Mouse (Mus musculus): ENCODE results near the gene Acss1. TPM values are rescaled to one million over a fixed set of nuclear protein-coding genes. Genes with fewer than 3 reads are reported as not detected.

Gene Acss1
- polyA plus RNA-seq, 1 experiment from 2014 or later: 18.4 TPM

DNA sequence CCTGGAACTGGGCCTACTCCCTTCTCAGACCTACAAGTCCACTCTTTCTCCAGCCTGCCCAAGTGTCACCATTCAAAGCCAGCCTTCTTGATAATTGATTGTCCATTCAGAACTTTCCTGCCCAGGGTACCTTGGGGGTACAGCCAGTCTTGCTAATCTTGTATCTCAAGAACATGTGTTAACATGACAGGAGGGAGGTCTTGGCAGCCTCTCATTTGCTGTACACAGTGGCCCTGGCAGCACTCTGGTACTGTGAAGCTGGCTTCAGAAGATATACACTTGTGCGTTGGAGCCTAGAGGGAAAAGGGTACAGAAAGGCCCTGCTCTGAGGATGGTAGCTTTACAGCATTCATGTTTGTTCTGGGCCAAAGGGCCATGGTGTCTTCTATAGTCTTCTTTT lies 92.0 kb downstream of the Acss1 start:
- H3K36me3 ChIP-seq (ENCODE audit: control insufficient read depth, insufficient read depth, low read length): no peaks in the 10 kb centered on the region
- no peak overlapping the region for H3K4me3 ChIP-seq (ENCODE audit: low read depth, low read length)
- H3K27me3 ChIP-seq (replicated peaks; ENCODE audit: control insufficient read depth, insufficient read depth, low read length): no peaks in the 10 kb centered on the region
- WGBS: 96% methylated on average over 1 of the region's 1 CpGs
- no peak overlapping the region for H3K4me2 ChIP-seq (ENCODE audit: low read length)
- no peak for DNase-seq (ENCODE audit: low spot score)
- no peak for ATAC-seq
- no peaks in the 10 kb centered on the region for H3K9me3 ChIP-seq (replicated peaks; ENCODE audit: control insufficient read depth, low read length)
- H3K4me1 ChIP-seq (ENCODE audit: control insufficient read depth, insufficient read depth, low read length): no peaks in the 10 kb centered on the region
- H3K27ac ChIP-seq (ENCODE audit: low read depth, low read length): no peak overlapping the region
- H3K9ac ChIP-seq (ENCODE audit: low read length): no peak overlapping the region

- no peak overlapping the region for H3K27ac ChIP-seq (ENCODE audit: low read depth, low read length)
- no peaks in the 10 kb centered on the region for H3K36me3 ChIP-seq (ENCODE audit: control insufficient read depth, insufficient read depth, low read length)
- H3K4me2 ChIP-seq (ENCODE audit: low read length): no peak overlapping the region
- DNase-seq (ENCODE audit: low spot score) (no peak), ATAC-seq (no peak)
- no peaks in the 10 kb centered on the region for H3K9me3 ChIP-seq (replicated peaks; ENCODE audit: control insufficient read depth, low read length)
- H3K9ac ChIP-seq (ENCODE audit: low read length): no peak overlapping the region
- no peak overlapping the region for H3K4me3 ChIP-seq (ENCODE audit: low read depth, low read length)
- WGBS: 88% methylated on average over 3 of the region's 3 CpGs
- H3K27me3 ChIP-seq (replicated peaks; ENCODE audit: control insufficient read depth, insufficient read depth, low read length): no peaks in the 10 kb centered on the region
- H3K4me1 ChIP-seq (ENCODE audit: control insufficient read depth, insufficient read depth, low read length): no peaks in the 10 kb centered on the region
Observed at GRCm38 (mm10) chr2:150572463-150572862, 95.8 kb downstream of the Acss1 start.

- no peak overlapping the region for H3K9ac ChIP-seq (ENCODE audit: low read length)
- no peaks in the 10 kb centered on the region for H3K36me3 ChIP-seq (ENCODE audit: control insufficient read depth, insufficient read depth, low read length)
- no peaks in the 10 kb centered on the region for H3K9me3 ChIP-seq (replicated peaks; ENCODE audit: control insufficient read depth, low read length)
- H3K4me1 ChIP-seq (ENCODE audit: control insufficient read depth, insufficient read depth, low read length): no peaks in the 10 kb centered on the region
- DNase-seq (ENCODE audit: low spot score): no peak
- no peak for ATAC-seq
- H3K4me3 ChIP-seq (ENCODE audit: low read depth, low read length): no peak overlapping the region
- H3K4me2 ChIP-seq (ENCODE audit: low read length): no peak overlapping the region
- no peak overlapping the region for H3K27ac ChIP-seq (ENCODE audit: low read depth, low read length)
- no peaks in the 10 kb centered on the region for H3K27me3 ChIP-seq (replicated peaks; ENCODE audit: control insufficient read depth, insufficient read depth, low read length)
- 86% methylated on average over 2 of the region's 2 CpGs for WGBS
Observed at GRCm38 (mm10) chr2:150570761-150571160, 97.5 kb downstream of the Acss1 start.

- no peak within 1 kb of the TSS for H3K4me2 ChIP-seq (ENCODE audit: low read length)
- 84% methylated on average over 11 of the region's 11 CpGs for WGBS
- no peak within 1 kb of the TSS for H3K9ac ChIP-seq (ENCODE audit: low read length)
- no peaks in the 10 kb centered on the region for H3K9me3 ChIP-seq (replicated peaks; ENCODE audit: control insufficient read depth, low read length)
- no peak within 1 kb of the TSS for H3K27ac ChIP-seq (ENCODE audit: low read depth, low read length)
- H3K4me1 ChIP-seq (ENCODE audit: control insufficient read depth, insufficient read depth, low read length): no peaks in the 10 kb centered on the region
- no peaks in the 10 kb centered on the region for H3K36me3 ChIP-seq (ENCODE audit: control insufficient read depth, insufficient read depth, low read length)
- DNase-seq (ENCODE audit: low spot score): no peak
- H3K4me3 ChIP-seq (ENCODE audit: low read depth, low read length): no peak within 1 kb of the TSS
- no peak for ATAC-seq
- H3K27me3 ChIP-seq (replicated peaks; ENCODE audit: control insufficient read depth, insufficient read depth, low read length): no peaks in the 10 kb centered on the region
Observed at GRCm38 (mm10) chr2:150569847-150570590, 98.3 kb downstream of the Acss1 start, which contains the start of gene Cst7. TSS of gene Cst7 (plus strand) at chr2:150570415.

Other genes with a start within 250 kb of the Acss1 start
- gene Zfp442, start 217.0 kb downstream of the Acss1 start, polyA plus RNA-seq (2014; fragmentation: Nextera tagmentation; extraction: Ambion mirVana): 5.7 and 7.5 TPM in 2 replicates
- not detected in 2 replicates for gene Zfp345, start 183.4 kb downstream of the Acss1 start, polyA plus RNA-seq (2014; fragmentation: Nextera tagmentation; extraction: Ambion mirVana)
- 0.30 TPM in 1 of 2 replicates, not detected in the other for gene Cst7, start 98.1 kb downstream of the Acss1 start, polyA plus RNA-seq (2014; fragmentation: Nextera tagmentation; extraction: Ambion mirVana)
- 42.8 and 45.9 TPM in 2 replicates for gene Apmap, start 59.9 kb downstream of the Acss1 start, polyA plus RNA-seq (2014; fragmentation: Nextera tagmentation; extraction: Ambion mirVana)
- gene Vsx1, start 20.9 kb upstream of the Acss1 start, polyA plus RNA-seq (2014; fragmentation: Nextera tagmentation; extraction: Ambion mirVana): 0.04 TPM in 1 of 2 replicates, not detected in the other
- 32.6 and 41.3 TPM in 2 replicates for gene Entpd6, start 80.5 kb upstream of the Acss1 start, polyA plus RNA-seq (2014; fragmentation: Nextera tagmentation; extraction: Ambion mirVana)
- 50.7 and 57.9 TPM in 2 replicates for gene Pygb, start 118.2 kb upstream of the Acss1 start, polyA plus RNA-seq (2014; fragmentation: Nextera tagmentation; extraction: Ambion mirVana)
- 89.8 and 100 TPM in 2 replicates for gene Abhd12, start 236.2 kb upstream of the Acss1 start, polyA plus RNA-seq (2014; fragmentation: Nextera tagmentation; extraction: Ambion mirVana)
- 36.8 and 50.3 TPM in 2 replicates for gene Gins1, start 236.9 kb upstream of the Acss1 start, polyA plus RNA-seq (2014; fragmentation: Nextera tagmentation; extraction: Ambion mirVana)

Measured in forebrain, embryonic 14.5 days (tissue).